Mouse (Mus musculus) forebrain, embryonic 14.5 days (tissue): ENCODE measurements around the gene Rag1. TPM values are rescaled to one million over a fixed set of nuclear protein-coding genes. Genes with fewer than 3 reads are reported as not detected.

Experiments
- polyA plus RNA-seq: library from polyadenylated mRNA; unstranded; fragments of >200 nt; fragmentation: Nextera tagmentation; extraction: Ambion mirVana; gene quantifications from 2 replicates; pipeline ENCODE4 v1.2.1, GENCODE M21; 2014

The Rag1 gene
- polyA plus RNA-seq, 1 experiment from 2014 or later: 0.13 TPM

Other genes starting within 250 kb of the Rag1 start
- 0.14 TPM in 1 of 2 replicates, not detected in the other for gene Rag2, start 24.8 kb downstream of the Rag1 start, polyA plus RNA-seq
- gene B230118H07Rik, start within 50 bp of the Rag1 start, polyA plus RNA-seq: 50.2 and 58.8 TPM in 2 replicates
- gene Traf6, start 28.9 kb upstream of the Rag1 start, polyA plus RNA-seq: 12.8 and 13.1 TPM in 2 replicates
- 5.1 and 5.4 TPM in 2 replicates for gene Prr5l, start 233.5 kb upstream of the Rag1 start, polyA plus RNA-seq
- gene Commd9, start 236.7 kb upstream of the Rag1 start, polyA plus RNA-seq: 111 and 118 TPM in 2 replicates